Mouse (Mus musculus): ENCODE results near the gene Dars2. TPM values are rescaled to one million over a fixed set of nuclear protein-coding genes. Genes with fewer than 3 reads are reported as not detected.

The Dars2 gene
- total and polyA plus RNA-seq, 3 experiments = 46.2 to 64.7 (median 55.3) TPM

DNA sequence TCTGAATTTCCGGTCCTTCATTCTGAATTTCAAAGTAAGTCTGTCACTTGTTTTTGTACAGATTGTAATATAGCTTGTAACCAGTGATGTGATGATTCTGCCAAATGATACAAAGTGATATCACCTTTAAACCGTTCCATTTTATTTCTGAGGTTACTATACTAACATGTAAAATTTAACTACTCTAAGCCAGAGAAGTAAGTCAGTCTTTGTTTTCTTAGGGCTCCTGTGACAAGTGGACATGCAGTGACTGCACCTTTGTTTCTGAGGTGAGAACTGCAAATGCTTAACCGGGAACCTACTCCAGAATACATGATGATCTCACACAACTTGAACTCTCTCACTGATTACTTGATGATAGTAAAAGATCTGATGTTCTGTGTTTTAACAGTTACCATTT lies 32.5 kb downstream of the Dars2 start:
- peak; percentile 39 for DNase-seq (ENCODE audit: extremely low read depth)
- dilution Hi-C loops (cut with MboI; ENCODE audit: extremely low pct_ligation_motif_present, extremely low pct_unique_long_range_greater_than_20kb, low sequenced_read_pairs) (no loop called here), in situ Hi-C loops (cut with MboI; ENCODE audit: low pct_ligation_motif_present, low pct_unique_long_range_greater_than_20kb, low sequenced_read_pairs) (no loop called here)
- H3K4me1 ChIP-seq (ENCODE audit: control insufficient read depth in 1 of 2, insufficient read depth in 2 of 2) = peaks cover 0 to 22% of the 10 kb centered on the region in 2 experiments; a peak in 3 of 4 replicates
- H3K9ac ChIP-seq (ENCODE audit: insufficient read depth, low read depth) = peak overlapping the region; percentile 95; the same call in 1 of the 2 replicates
- H3K4me2 ChIP-seq (ENCODE audit: insufficient read depth, low read depth, poor library complexity, severe bottlenecking) = peak overlapping the region; percentile 72
- H3K27ac ChIP-seq (ENCODE audit: insufficient read depth, low read depth) = peak overlapping the region; percentile 24; the same call in 1 of the 2 replicates
- H3K4me3 ChIP-seq (replicated peaks in 1 of 3; ENCODE audit: low read depth in 2 of 3, low read length in 2 of 3, poor library complexity in 1 of 3) = peak overlapping the region; percentile 65 to 78 (median 66)
- TF ChIP-seq CTCF (conservative IDR thresholded peaks at IDR 0.05 in 1 of 2, IDR thresholded peaks at IDR 0.05 in 1 of 2; ENCODE audit: low read depth in 2 of 2, low read length in 2 of 2) (no peak), NELFE (IDR thresholded peaks at IDR 0.05; ENCODE audit: low read depth, low read length) (0 out of 2 replicates have a peak, but pooled peaks have one; percentile 2), POLR2AphosphoS2 (IDR thresholded peaks at IDR 0.05; ENCODE audit: low read depth, low read length) (peak; percentile 57), POLR2A (IDR thresholded peaks at IDR 0.05; ENCODE audit: low read depth, low read length) (peak; percentile 28; the same call in 1 of the 2 replicates), SMC3 (IDR thresholded peaks at IDR 0.05; ENCODE audit: low read depth, low read length) (no peak)
- peaks cover 25% of the 10 kb centered on the region for H3K79me2 ChIP-seq (replicated peaks; ENCODE audit: control insufficient read depth, extremely low read depth, insufficient read depth, poor library complexity, severe bottlenecking)
- H3K27me3 ChIP-seq (replicated peaks) = no peaks in the 10 kb centered on the region
- no peaks in the 10 kb centered on the region for H3K9me3 ChIP-seq (replicated peaks; ENCODE audit: low read length)
- H3K36me3 ChIP-seq (replicated peaks in 1 of 2; ENCODE audit: control insufficient read depth in 1 of 2, insufficient read depth in 1 of 2, low read length in 1 of 2) = peaks cover 38 to 58% of the 10 kb centered on the region in 2 experiments

DNA sequence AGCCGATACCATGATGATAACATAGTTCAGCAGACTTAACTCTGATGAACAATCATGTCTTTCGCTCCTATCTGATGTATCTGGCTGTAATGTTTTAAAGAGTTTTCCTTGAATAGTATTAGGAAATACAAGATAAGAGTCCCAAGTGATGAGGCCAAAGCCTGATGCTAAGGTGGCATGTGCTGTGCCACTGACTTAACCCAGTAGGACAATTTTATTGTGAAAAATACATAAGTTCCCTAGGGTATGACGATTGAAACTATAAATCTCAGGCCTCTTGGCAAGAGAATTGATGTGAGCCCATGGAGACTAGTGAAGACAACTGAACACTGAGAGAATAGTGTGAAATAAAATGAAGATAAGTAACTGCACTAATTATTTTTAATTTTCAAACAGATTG lies 32.9 kb downstream of the Dars2 start:
- in situ Hi-C loops (cut with MboI; ENCODE audit: low pct_ligation_motif_present, low pct_unique_long_range_greater_than_20kb, low sequenced_read_pairs) = no loop called here
- dilution Hi-C loops (cut with MboI; ENCODE audit: extremely low pct_ligation_motif_present, extremely low pct_unique_long_range_greater_than_20kb, low sequenced_read_pairs) = no loop called here
- H3K4me3 ChIP-seq (replicated peaks in 1 of 3; ENCODE audit: low read depth in 2 of 3, low read length in 2 of 3, poor library complexity in 1 of 3) = peak overlapping the region; percentile 65 to 78 (median 66)
- no peaks in the 10 kb centered on the region for H3K27me3 ChIP-seq (replicated peaks)
- H3K79me2 ChIP-seq (replicated peaks; ENCODE audit: control insufficient read depth, extremely low read depth, insufficient read depth, poor library complexity, severe bottlenecking) = peaks cover 25% of the 10 kb centered on the region
- TF ChIP-seq E2F4 (IDR thresholded peaks at IDR 0.05; ENCODE audit: insufficient replicate concordance, low read depth, low read length) = no peak
- TF ChIP-seq BHLHE40 (IDR thresholded peaks at IDR 0.05; ENCODE audit: low read depth, low read length) = 0 out of 2 replicates have a peak, but pooled peaks have one; percentile 21
- no peak for TF ChIP-seq CTCF (conservative IDR thresholded peaks at IDR 0.05 in 1 of 2, IDR thresholded peaks at IDR 0.05 in 1 of 2; ENCODE audit: low read depth in 2 of 2, low read length in 2 of 2)
- TF ChIP-seq ZMIZ1 (IDR thresholded peaks at IDR 0.05; ENCODE audit: low read depth, low read length) = 0 out of 2 replicates have a peak, but pooled peaks have one; percentile 32
- peak; percentile 70; the same call in 1 of the 2 replicates for TF ChIP-seq CHD1 (IDR thresholded peaks at IDR 0.05; ENCODE audit: low read depth, low read length)
- no peak for TF ChIP-seq PAX5 (IDR thresholded peaks at IDR 0.05; ENCODE audit: low read length)
- peak; percentile 46; the same call in 1 of the 2 replicates for TF ChIP-seq MAX (IDR thresholded peaks at IDR 0.05; ENCODE audit: low read length)
- peak; percentile 24; the same call in 1 of the 2 replicates for TF ChIP-seq RCOR1 (conservative IDR thresholded peaks at IDR 0.05; ENCODE audit: low read depth, low read length)
- peak; percentile 29; the same call in 1 of the 2 replicates for TF ChIP-seq UBTF (IDR thresholded peaks at IDR 0.05; ENCODE audit: low read depth, low read length)
- TF ChIP-seq ZKSCAN1 (IDR thresholded peaks at IDR 0.05; ENCODE audit: borderline replicate concordance, low read depth, low read length) = no peak
- TF ChIP-seq MYC (IDR thresholded peaks at IDR 0.05; ENCODE audit: low read depth, low read length) = peak; percentile 65; the same call in 1 of the 2 replicates
- no peak; the same call in 1 of the 2 replicates for TF ChIP-seq SMC3 (IDR thresholded peaks at IDR 0.05; ENCODE audit: low read depth, low read length)
- peak; percentile 19; the same call in 1 of the 2 replicates for TF ChIP-seq CHD2 (IDR thresholded peaks at IDR 0.05; ENCODE audit: low read length)
- 0 out of 2 replicates have a peak, but pooled peaks have one; percentile 47 for TF ChIP-seq MAFK (IDR thresholded peaks at IDR 0.05; ENCODE audit: insufficient replicate concordance, low read length)
- H3K27ac ChIP-seq (ENCODE audit: insufficient read depth, low read depth) = peak overlapping the region; percentile 47; the same call in 1 of the 2 replicates
- H3K9me3 ChIP-seq (replicated peaks; ENCODE audit: low read length) = no peaks in the 10 kb centered on the region
- H3K9ac ChIP-seq (ENCODE audit: insufficient read depth, low read depth) = peak overlapping the region; percentile 95
- peak overlapping the region; percentile 60; the same call in 1 of the 2 replicates for H3K4me2 ChIP-seq (ENCODE audit: insufficient read depth, low read depth, poor library complexity, severe bottlenecking)
- DNase-seq (ENCODE audit: extremely low read depth) = peak; percentile 35
- H3K4me1 ChIP-seq (ENCODE audit: control insufficient read depth in 1 of 2, insufficient read depth in 2 of 2) = peaks cover 0 to 26% of the 10 kb centered on the region in 2 experiments; a peak in 3 of 4 replicates
- peaks cover 38 to 57% of the 10 kb centered on the region in 2 experiments for H3K36me3 ChIP-seq (replicated peaks in 1 of 2; ENCODE audit: control insufficient read depth in 1 of 2, insufficient read depth in 1 of 2, low read length in 1 of 2)
